Mouse (Mus musculus) myocyte (in vitro differentiated cells): Measurements from ENCODE around the gene Mavs.

Source experiments
- MAX ChIP-seq: IDR thresholded peaks from one replicate; pipeline ENCODE4 v1.6.1; 2011; ENCODE audit warnings: low read depth, mild to moderate bottlenecking, control low read depth
- MYOD1 ChIP-seq, 3 experiments: IDR thresholded peaks; one replicate each; pipeline ENCODE4 v1.6.1; 2011; ENCODE audit warnings: control low read depth in 2 of 3, low read depth in 2 of 3, mild to moderate bottlenecking in 2 of 3, moderate library complexity in 1 of 3; ENCODE audit not compliant: insufficient read length in 2 of 3, control insufficient read depth in 1 of 3
- POLR2A ChIP-seq: IDR thresholded peaks from one replicate; pipeline ENCODE4 v1.6.1; 2011; ENCODE audit warnings: low read depth, mild to moderate bottlenecking, control low read depth, moderate library complexity; ENCODE audit not compliant: insufficient read length
- POLR2AphosphoS2 ChIP-seq: IDR thresholded peaks from one replicate; pipeline ENCODE4 v1.6.1; 2011; ENCODE audit warnings: low read depth, control low read depth; ENCODE audit not compliant: insufficient read length
- SRF ChIP-seq: IDR thresholded peaks from one replicate; pipeline ENCODE4 v1.6.1; 2011; ENCODE audit warnings: low read depth; ENCODE audit not compliant: control insufficient read depth, insufficient read length
- USF1 ChIP-seq: IDR thresholded peaks from one replicate; pipeline ENCODE4 v1.6.1; 2011; ENCODE audit warnings: low read depth, mild to moderate bottlenecking, control low read depth, moderate library complexity

DNA sequence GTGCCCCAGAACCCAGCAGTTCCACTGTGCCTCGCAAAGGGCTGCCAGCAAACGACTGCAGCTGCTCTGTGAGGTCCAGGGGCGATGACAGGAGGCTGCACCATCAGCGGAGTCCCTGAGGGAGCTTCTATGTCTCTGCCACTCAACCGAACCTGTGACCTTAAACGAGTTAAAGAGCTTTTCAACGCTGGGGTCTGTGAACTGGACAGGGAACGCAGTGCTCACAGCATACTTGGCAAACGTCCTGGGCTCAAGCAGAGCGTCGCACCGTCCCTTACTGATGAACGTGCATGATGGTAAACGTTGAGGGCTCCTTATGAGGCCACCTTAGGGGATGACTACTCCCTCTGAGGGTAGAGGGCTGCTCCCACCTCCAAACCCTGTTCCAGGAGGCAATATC, 47.5 kb upstream of the Mavs start:
- no peak for TF ChIP-seq SRF
- TF ChIP-seq MAX: no peak
- TF ChIP-seq POLR2A: no peak
- TF ChIP-seq POLR2AphosphoS2: no peak
- peak; percentile 81 to 96 (median 94) for TF ChIP-seq MYOD1 (IDR thresholded peaks at IDR 0.05; ENCODE audit: control insufficient read depth in 1 of 3, insufficient read length in 2 of 3, low read depth in 2 of 3)
- no peak for TF ChIP-seq USF1
